Mouse (Mus musculus): ENCODE data around the gene Polg2. TPM values are rescaled to one million over a fixed set of nuclear protein-coding genes. Genes with fewer than 3 reads are reported as not detected.

Polg2 gene
- polyA plus RNA-seq, 1 experiment, result 4.4 TPM

- peaks cover 56% of the 10 kb centered on the region for H3K36me3 ChIP-seq (ENCODE audit: control insufficient read depth, insufficient read depth)
- H3K4me2 ChIP-seq (ENCODE audit: low read depth), result peak overlapping the region; percentile 88
- H3K27me3 ChIP-seq (ENCODE audit: control insufficient read depth, insufficient read depth, insufficient read length), result no peaks in the 10 kb centered on the region
- H3K79me2 ChIP-seq (ENCODE audit: control insufficient read depth, insufficient read depth), result peaks cover 39% of the 10 kb centered on the region
- peak overlapping the region; percentile 54 for H3K4me3 ChIP-seq
- H3ac ChIP-seq (ENCODE audit: control insufficient read depth, insufficient read length), result no peak overlapping the region
- TF ChIP-seq SRF (IDR thresholded peaks at IDR 0.05; ENCODE audit: control insufficient read depth, insufficient read length, low read depth), result no peak
- no peak for TF ChIP-seq E2F4 (IDR thresholded peaks at IDR 0.05; ENCODE audit: insufficient read depth)
- no peak for TF ChIP-seq MYOG (IDR thresholded peaks at IDR 0.05; ENCODE audit: control insufficient read depth in 1 of 3, insufficient read depth in 1 of 3, insufficient read length in 2 of 3, low read depth in 2 of 3)
- TF ChIP-seq REST (IDR thresholded peaks at IDR 0.05; ENCODE audit: insufficient read depth, insufficient read length), result no peak
- TF ChIP-seq TCF12 (IDR thresholded peaks at IDR 0.05; ENCODE audit: insufficient read depth, poor library complexity, severe bottlenecking), result no peak
- TF ChIP-seq TCF3 (IDR thresholded peaks at IDR 0.05; ENCODE audit: insufficient read length, low read depth), result no peak
Observed at GRCm38 (mm10) chr11:106780089-106780425, 720 bp upstream of the Polg2 start.

GRCm38 (mm10) chr11:106778589-106779387 is 549 bp downstream of the Polg2 start:
- peak overlapping the region; percentile 54 for H3K4me3 ChIP-seq
- peaks cover 50% of the 10 kb centered on the region for H3K36me3 ChIP-seq (ENCODE audit: control insufficient read depth, insufficient read depth)
- peak overlapping the region; percentile 27 for H3ac ChIP-seq (ENCODE audit: control insufficient read depth, insufficient read length)
- TF ChIP-seq SRF (IDR thresholded peaks at IDR 0.05; ENCODE audit: control insufficient read depth, insufficient read length, low read depth) (no peak), REST (IDR thresholded peaks at IDR 0.05; ENCODE audit: insufficient read depth, insufficient read length) (no peak), MAX (IDR thresholded peaks at IDR 0.05; ENCODE audit: low read depth) (no peak), CEBPB (IDR thresholded peaks at IDR 0.05; ENCODE audit: insufficient read depth, poor library complexity, severe bottlenecking) (no peak), USF1 (IDR thresholded peaks at IDR 0.05; ENCODE audit: low read depth) (no peak), MYOG (IDR thresholded peaks at IDR 0.05; ENCODE audit: control insufficient read depth in 1 of 3, insufficient read depth in 1 of 3, insufficient read length in 2 of 3, low read depth in 2 of 3) (no peak), E2F4 (IDR thresholded peaks at IDR 0.05; ENCODE audit: insufficient read depth) (no peak), TCF3 (IDR thresholded peaks at IDR 0.05; ENCODE audit: insufficient read length, low read depth) (no peak), POLR2A (IDR thresholded peaks at IDR 0.05; ENCODE audit: insufficient read length, low read depth) (no peak), TCF12 (IDR thresholded peaks at IDR 0.05; ENCODE audit: insufficient read depth, poor library complexity, severe bottlenecking) (no peak), MYOD1 (IDR thresholded peaks at IDR 0.05; ENCODE audit: control insufficient read depth in 1 of 3, insufficient read length in 2 of 3, low read depth in 2 of 3) (no peak), POLR2AphosphoS2 (IDR thresholded peaks at IDR 0.05; ENCODE audit: insufficient read length, low read depth) (no peak)
- peak overlapping the region; percentile 88 for H3K4me2 ChIP-seq (ENCODE audit: low read depth)
- H3K79me2 ChIP-seq (ENCODE audit: control insufficient read depth, insufficient read depth), result peaks cover 26% of the 10 kb centered on the region
- H3K27me3 ChIP-seq (ENCODE audit: control insufficient read depth, insufficient read depth, insufficient read length), result no peaks in the 10 kb centered on the region

- TF ChIP-seq POLR2AphosphoS2 (IDR thresholded peaks at IDR 0.05; ENCODE audit: insufficient read length, low read depth), result no peak
- no peak for TF ChIP-seq SRF (IDR thresholded peaks at IDR 0.05; ENCODE audit: control insufficient read depth, insufficient read length, low read depth)
- no peak for TF ChIP-seq MYOG (IDR thresholded peaks at IDR 0.05; ENCODE audit: control insufficient read depth in 1 of 3, insufficient read depth in 1 of 3, insufficient read length in 2 of 3, low read depth in 2 of 3)
- TF ChIP-seq TCF3 (IDR thresholded peaks at IDR 0.05; ENCODE audit: insufficient read length, low read depth), result no peak
- TF ChIP-seq MAX (IDR thresholded peaks at IDR 0.05; ENCODE audit: low read depth), result no peak
- H3ac ChIP-seq (ENCODE audit: control insufficient read depth, insufficient read length), result no peak overlapping the region
- H3K4me3 ChIP-seq, result peak overlapping the region; percentile 54
- peaks cover 50% of the 10 kb centered on the region for H3K36me3 ChIP-seq (ENCODE audit: control insufficient read depth, insufficient read depth)
- H3K27me3 ChIP-seq (ENCODE audit: control insufficient read depth, insufficient read depth, insufficient read length), result no peaks in the 10 kb centered on the region
- H3K79me2 ChIP-seq (ENCODE audit: control insufficient read depth, insufficient read depth), result peaks cover 21% of the 10 kb centered on the region
- peak overlapping the region; percentile 88 for H3K4me2 ChIP-seq (ENCODE audit: low read depth)
Observed at GRCm38 (mm10) chr11:106778132-106778531, 1.2 kb downstream of the Polg2 start.

- Histone ChIP-seq H3K4me2 (ENCODE audit: low read depth) (peak overlapping the region; percentile 88), H3K27me3 (ENCODE audit: control insufficient read depth, insufficient read depth, insufficient read length) (no peaks in the 10 kb centered on the region), H3K36me3 (ENCODE audit: control insufficient read depth, insufficient read depth) (peaks cover 47% of the 10 kb centered on the region), H3ac (ENCODE audit: control insufficient read depth, insufficient read length) (no peak overlapping the region), H3K4me3 (no peak overlapping the region), H3K79me2 (ENCODE audit: control insufficient read depth, insufficient read depth) (peaks cover 16% of the 10 kb centered on the region)
- TF ChIP-seq POLR2A (IDR thresholded peaks at IDR 0.05; ENCODE audit: insufficient read length, low read depth) (no peak), MYOD1 (IDR thresholded peaks at IDR 0.05; ENCODE audit: control insufficient read depth in 1 of 3, insufficient read length in 2 of 3, low read depth in 2 of 3) (no peak), REST (IDR thresholded peaks at IDR 0.05; ENCODE audit: insufficient read depth, insufficient read length) (no peak), USF1 (IDR thresholded peaks at IDR 0.05; ENCODE audit: low read depth) (no peak), E2F4 (IDR thresholded peaks at IDR 0.05; ENCODE audit: insufficient read depth) (no peak), SRF (IDR thresholded peaks at IDR 0.05; ENCODE audit: control insufficient read depth, insufficient read length, low read depth) (no peak), MYOG (IDR thresholded peaks at IDR 0.05; ENCODE audit: control insufficient read depth in 1 of 3, insufficient read depth in 1 of 3, insufficient read length in 2 of 3, low read depth in 2 of 3) (no peak), TCF3 (IDR thresholded peaks at IDR 0.05; ENCODE audit: insufficient read length, low read depth) (no peak)
Observed at GRCm38 (mm10) chr11:106777395-106777794, 1.9 kb downstream of the Polg2 start.

GRCm38 (mm10) chr11:106776960-106777359 is 2.4 kb downstream of the Polg2 start:
- Histone ChIP-seq H3ac (ENCODE audit: control insufficient read depth, insufficient read length) (no peak overlapping the region), H3K27me3 (ENCODE audit: control insufficient read depth, insufficient read depth, insufficient read length) (no peaks in the 10 kb centered on the region), H3K36me3 (ENCODE audit: control insufficient read depth, insufficient read depth) (peaks cover 45% of the 10 kb centered on the region), H3K4me2 (ENCODE audit: low read depth) (no peak overlapping the region), H3K4me3 (no peak overlapping the region), H3K79me2 (ENCODE audit: control insufficient read depth, insufficient read depth) (peaks cover 16% of the 10 kb centered on the region)
- TF ChIP-seq POLR2A (IDR thresholded peaks at IDR 0.05; ENCODE audit: insufficient read length, low read depth) (no peak), MYOG (IDR thresholded peaks at IDR 0.05; ENCODE audit: control insufficient read depth in 1 of 3, insufficient read depth in 1 of 3, insufficient read length in 2 of 3, low read depth in 2 of 3) (no peak), TCF3 (IDR thresholded peaks at IDR 0.05; ENCODE audit: insufficient read length, low read depth) (no peak)
